Mouse (Mus musculus): ENCODE data around the gene Hist1h2bh.
"Not testable (repeated sequence)": the region's sequence is repeated elsewhere in the genome, so short reads cannot be mapped to it uniquely, and the experiment has no call there.

Gene Hist1h2bh

GRCm38 (mm10) chr13:23550761-23551145 lies 7.6 kb upstream of the Hist1h2bh start:
- no peak for DNase-seq

- no peak for DNase-seq
Observed at GRCm38 (mm10) chr13:23546694-23547093, 3.5 kb upstream of the Hist1h2bh start.

GRCm38 (mm10) chr13:23544787-23545120 lies 1.6 kb upstream of the Hist1h2bh start:
- not testable (repeated sequence) for DNase-seq

GRCm38 (mm10) chr13:23543965-23544786 lies 984 bp upstream of the Hist1h2bh start, which contains the start of gene Hist1h3f:
TSS of gene Hist1h3f (plus strand) at chr13:23544052.
- peak; percentile 89 for DNase-seq

- not testable (repeated sequence) for DNase-seq
Observed at GRCm38 (mm10) chr13:23542225-23542980, 789 bp downstream of the Hist1h2bh start.

- no peak for DNase-seq
Observed at GRCm38 (mm10) chr13:23541497-23541896, 1.7 kb downstream of the Hist1h2bh start.

GRCm38 (mm10) chr13:23539821-23540220 lies 3.4 kb downstream of the Hist1h2bh start:
- not testable (repeated sequence) for DNase-seq

- no peak for DNase-seq
Observed at GRCm38 (mm10) chr13:23538249-23538648, 4.9 kb downstream of the Hist1h2bh start.

- no peak for DNase-seq
Observed at GRCm38 (mm10) chr13:23537006-23537710, 6.0 kb downstream of the Hist1h2bh start.

GRCm38 (mm10) chr13:23536076-23536822 lies 6.9 kb downstream of the Hist1h2bh start:
- DNase-seq: no peak

GRCm38 (mm10) chr13:23535137-23536075 lies 7.8 kb downstream of the Hist1h2bh start, which contains the start of gene Hist1h3g:
TSS of gene Hist1h3g (plus strand) at chr13:23535422.
- DNase-seq: peak; percentile 82

- peak; percentile 36 for DNase-seq
Observed at GRCm38 (mm10) chr13:23534368-23535131, 8.6 kb downstream of the Hist1h2bh start.

- peak; percentile 66 for DNase-seq
Observed at GRCm38 (mm10) chr13:23533560-23534367, 9.4 kb downstream of the Hist1h2bh start, which contains the start of gene Hist1h2af. TSS of gene Hist1h2af (plus strand) at chr13:23533906.

- no peak for DNase-seq
Observed at GRCm38 (mm10) chr13:23532262-23533075, 10.7 kb downstream of the Hist1h2bh start.

- DNase-seq: peak; percentile 98
Observed at GRCm38 (mm10) chr13:23530901-23531875, 12.0 kb downstream of the Hist1h2bh start, which contains the start of gene Hist1h4h. TSS of gene Hist1h4h (plus strand) at chr13:23531050.

- DNase-seq: peak; percentile 74
Observed at GRCm38 (mm10) chr13:23530181-23530900, 12.9 kb downstream of the Hist1h2bh start.
